Mouse (Mus musculus) megakaryocyte-erythroid progenitor cell, adult 5-6 weeks (primary cell): Measurements from ENCODE around the gene Rtn4r. TPM values are rescaled to one million over a fixed set of nuclear protein-coding genes. Genes with fewer than 3 reads are reported as not detected.

ENCODE experiments used
- ATAC-seq: replicated peaks from 2 replicates; pipeline ENCODE4 v1.8.0; 2016; ENCODE audit warnings: mild to moderate bottlenecking, inconsistent platforms; ENCODE audit not compliant: severe bottlenecking, poor library complexity, low FRiP score, low TSS enrichment
- total RNA-seq, 2 experiments: library from RNA; stranded (forward) in 1 of 2; stranded (reverse) in 1 of 2; fragments of 200-1000, 215-1000 nt in 1 of 2; fragments of >200 nt in 1 of 2; fragmentation: Nextera tagmentation in 1 of 2; gene quantifications; 2 replicates each; pipeline ENCODE4 v1.2.3; 2014 to 2017

Gene Rtn4r
- total RNA-seq, 2 experiments from 2014 or later = 0.38 TPM; not detected in 1

DNA sequence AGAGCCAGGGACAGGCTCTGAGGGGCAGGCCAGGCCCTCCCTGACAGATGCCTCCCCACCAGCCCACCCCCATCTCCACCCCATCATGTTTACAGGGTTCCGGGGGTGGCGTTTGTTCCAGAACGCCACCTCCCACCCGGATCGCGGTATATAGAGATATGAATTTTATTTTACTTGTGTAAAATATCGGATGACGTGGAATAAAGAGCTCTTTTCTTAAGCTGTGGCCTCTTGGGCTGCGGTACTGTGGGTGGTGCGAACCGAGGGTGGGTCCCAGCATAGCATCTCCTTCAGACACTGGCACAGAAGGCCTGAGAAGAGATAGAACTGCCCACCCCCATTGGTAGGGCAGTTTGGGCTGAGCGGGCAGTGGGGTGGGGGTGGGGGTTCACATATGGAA is 24.7 kb downstream of the Rtn4r start:
- ATAC-seq = no peak

- no peak for ATAC-seq
Measured at GRCm38 (mm10) chr16:18152769-18153445, 25.5 kb downstream of the Rtn4r start.

GRCm38 (mm10) chr16:18154521-18155171 is 27.2 kb downstream of the Rtn4r start:
- no peak for ATAC-seq

DNA sequence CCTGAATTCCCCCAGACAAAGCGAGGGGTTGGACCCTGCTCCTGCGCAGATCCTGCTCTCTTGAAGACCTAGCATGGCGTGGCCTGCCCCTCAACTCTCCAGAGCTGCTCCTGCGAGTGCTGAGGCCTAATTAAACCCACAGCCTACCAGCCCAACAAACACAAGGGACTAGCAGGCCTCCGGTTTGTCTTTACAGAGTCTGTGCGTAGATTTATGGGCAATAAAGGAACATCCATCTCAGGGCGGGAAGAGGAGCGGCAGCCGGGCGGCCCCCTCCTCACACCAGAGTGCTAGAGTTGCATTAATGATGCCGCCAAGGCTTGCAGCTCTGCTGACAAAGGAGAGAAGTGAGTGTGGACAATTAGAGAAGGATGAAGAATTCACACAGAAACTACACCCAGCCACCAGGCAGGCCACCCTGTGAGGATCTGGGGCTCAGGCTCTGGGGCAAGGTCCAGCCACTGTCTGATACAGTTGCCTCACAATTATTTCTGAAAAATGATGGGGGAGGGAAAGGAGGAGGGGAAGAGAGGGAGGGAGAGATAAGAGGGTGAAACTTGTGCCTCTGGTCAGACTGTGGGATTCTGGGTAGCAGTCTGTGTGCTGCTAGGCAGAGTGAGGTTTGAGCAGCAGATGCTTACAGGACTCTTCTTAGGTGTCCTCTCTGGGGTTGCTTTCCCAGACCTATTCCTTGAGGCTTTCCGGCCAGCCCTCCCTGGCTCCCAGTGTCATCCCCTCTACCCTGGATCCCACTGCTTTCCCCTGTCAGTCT is 29.3 kb downstream of the Rtn4r start:
- ATAC-seq = no peak

DNA sequence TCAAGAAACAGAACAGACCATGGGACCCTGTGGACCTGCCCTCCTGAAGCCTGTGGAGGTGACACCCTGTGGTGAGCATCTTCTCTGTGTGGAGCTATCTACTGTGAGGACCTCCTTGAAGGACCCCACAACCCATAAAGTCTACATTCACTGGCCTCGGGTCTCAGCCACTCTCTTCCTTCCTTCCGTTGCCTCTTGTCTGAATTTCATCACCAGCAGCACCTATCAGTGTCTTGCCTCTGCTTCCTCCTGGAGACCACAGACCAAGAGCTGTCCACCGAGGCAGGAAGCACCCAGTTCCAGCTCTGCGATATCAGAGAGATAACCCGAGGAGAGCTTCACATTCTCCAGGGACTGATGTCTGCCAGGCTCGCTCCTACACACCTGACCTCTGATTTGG is 31.8 kb downstream of the Rtn4r start:
- ATAC-seq = peak; percentile 51

GRCm38 (mm10) chr16:18159778-18160177 is 32.3 kb downstream of the Rtn4r start:
- ATAC-seq = no peak

DNA sequence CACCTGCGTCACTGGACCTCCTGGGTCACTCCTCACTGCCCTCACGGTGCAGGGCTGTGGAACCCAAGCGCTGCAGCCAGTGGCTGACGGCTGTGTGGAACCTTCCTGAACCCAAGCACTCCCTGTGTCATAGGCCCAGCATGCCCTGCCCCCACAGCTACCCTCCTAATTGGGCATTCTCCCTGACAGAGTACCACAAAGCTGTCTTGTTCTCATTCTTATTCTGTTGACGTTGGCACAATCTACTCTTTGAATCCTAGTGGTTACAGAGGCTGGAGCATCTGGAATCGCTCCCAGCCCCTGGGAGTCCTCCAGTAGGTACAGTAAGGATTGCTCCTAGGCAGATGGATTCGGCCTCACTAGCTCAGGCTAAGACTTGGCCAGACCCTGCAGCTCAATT is 33.1 kb downstream of the Rtn4r start:
- no peak for ATAC-seq

- no peak for ATAC-seq
Measured at GRCm38 (mm10) chr16:18161190-18161589, 33.7 kb downstream of the Rtn4r start.

DNA sequence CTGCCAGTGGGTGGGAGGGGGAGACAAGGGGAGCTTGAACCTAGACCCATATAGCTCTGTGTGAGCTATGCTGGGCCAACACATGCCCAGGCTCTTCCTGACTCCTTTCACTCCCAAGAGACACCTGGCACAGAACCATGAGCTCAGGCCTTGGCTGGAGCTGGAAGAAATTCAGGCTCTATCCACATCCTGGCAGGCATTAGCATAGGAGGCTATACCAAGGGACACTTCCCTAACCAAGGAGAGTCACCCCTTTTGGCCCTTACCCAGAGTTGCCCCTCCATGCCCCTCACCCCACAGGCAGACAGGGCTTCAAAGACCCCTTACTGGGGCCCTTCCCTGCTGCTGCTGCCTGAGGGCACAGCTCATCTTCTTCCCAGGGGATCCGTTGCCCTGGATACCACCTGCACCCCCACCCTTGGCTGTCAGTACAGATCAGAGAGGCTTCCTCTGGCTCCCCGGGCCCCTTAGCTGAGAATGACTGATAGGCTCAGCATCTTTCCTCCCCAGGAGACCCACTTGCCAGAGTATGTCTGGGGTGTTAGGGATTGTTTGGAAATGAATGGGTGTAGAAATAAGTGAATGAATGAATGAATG is 37.3 kb downstream of the Rtn4r start:
- no peak for ATAC-seq

DNA sequence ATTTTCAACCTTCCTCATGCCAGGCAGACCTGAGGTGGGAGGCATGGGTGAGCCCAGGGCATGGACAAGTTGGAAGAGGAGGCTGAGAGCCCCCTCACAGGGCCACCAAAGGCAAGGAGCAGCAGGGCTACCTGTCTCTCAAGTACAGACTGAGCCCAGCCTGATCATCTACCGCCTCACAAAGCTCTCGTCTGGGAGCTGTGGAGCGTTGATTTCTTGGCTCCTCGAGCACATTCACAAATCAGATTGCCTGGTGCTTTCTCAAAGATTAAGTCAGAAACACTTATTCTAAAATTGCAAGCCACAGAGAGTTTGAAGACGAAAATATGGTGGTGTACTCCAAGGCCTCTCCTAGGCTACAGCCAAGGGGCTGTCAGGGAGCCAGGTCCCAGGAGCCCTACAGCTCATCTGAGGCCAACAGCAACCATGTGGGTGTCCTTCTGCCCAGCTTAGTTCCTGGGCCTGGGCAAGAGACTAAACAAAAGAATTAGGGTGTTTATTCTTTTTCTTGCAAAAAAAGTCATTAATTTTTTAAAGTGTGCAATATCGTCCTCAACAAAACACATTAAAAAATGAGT is 39.3 kb downstream of the Rtn4r start:
- no peak for ATAC-seq

DNA sequence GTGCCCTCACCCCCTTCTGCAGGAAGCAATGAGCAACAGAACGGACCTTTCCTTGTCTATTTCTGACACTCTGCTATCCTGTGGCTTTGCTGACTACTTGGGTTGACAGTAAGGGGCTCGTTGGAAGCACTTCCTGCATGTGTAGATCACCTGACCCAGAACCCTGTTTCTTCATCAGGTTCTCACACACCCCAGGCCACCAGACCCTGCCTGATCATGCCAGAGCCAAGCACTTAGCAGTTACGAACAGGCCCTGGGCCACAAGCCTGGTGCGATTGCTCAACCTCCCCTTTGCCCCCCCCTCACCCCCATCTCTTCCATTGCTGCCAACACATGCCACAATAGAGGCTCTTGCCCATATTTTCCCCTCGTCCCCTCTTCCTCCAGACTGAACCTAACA is 41.7 kb downstream of the Rtn4r start:
- no peak for ATAC-seq

- no peak for ATAC-seq
Measured at GRCm38 (mm10) chr16:18169776-18170175, 42.3 kb downstream of the Rtn4r start.

- peak; percentile 53 for ATAC-seq
Measured at GRCm38 (mm10) chr16:18172266-18172855, 44.9 kb downstream of the Rtn4r start.

- ATAC-seq = no peak
Measured at GRCm38 (mm10) chr16:18173231-18173630, 45.8 kb downstream of the Rtn4r start.

- no peak for ATAC-seq
Measured at GRCm38 (mm10) chr16:18173788-18174187, 46.3 kb downstream of the Rtn4r start.

- no peak for ATAC-seq
Measured at GRCm38 (mm10) chr16:18175817-18176541, 48.5 kb downstream of the Rtn4r start.

DNA sequence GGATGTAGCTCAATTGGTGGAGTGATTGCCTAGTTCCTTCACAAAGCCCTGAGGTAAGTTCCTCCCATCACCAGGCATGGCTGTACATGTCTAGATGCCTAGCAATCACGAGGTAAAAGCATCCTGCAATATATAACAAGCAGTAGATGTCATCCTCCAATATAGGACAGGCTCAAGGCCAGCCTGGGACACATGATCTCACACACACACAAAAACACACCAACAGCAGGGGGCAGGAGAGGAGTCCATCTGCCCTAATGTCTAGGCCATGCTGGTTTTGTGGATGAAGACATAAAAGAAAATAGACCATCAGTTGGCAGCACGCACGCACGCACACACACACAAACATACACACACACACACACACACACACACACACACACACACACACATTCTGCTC is 49.3 kb downstream of the Rtn4r start:
- ATAC-seq = 0 out of 2 replicates have a peak, but pooled peaks have one; percentile 13

GRCm38 (mm10) chr16:18179591-18179990 is 52.1 kb downstream of the Rtn4r start:
- no peak for ATAC-seq

GRCm38 (mm10) chr16:18181398-18181797 is 54.0 kb downstream of the Rtn4r start:
- ATAC-seq = no peak
